Mouse (Mus musculus): Measurements from ENCODE around the gene Aldh4a1.

DNA sequence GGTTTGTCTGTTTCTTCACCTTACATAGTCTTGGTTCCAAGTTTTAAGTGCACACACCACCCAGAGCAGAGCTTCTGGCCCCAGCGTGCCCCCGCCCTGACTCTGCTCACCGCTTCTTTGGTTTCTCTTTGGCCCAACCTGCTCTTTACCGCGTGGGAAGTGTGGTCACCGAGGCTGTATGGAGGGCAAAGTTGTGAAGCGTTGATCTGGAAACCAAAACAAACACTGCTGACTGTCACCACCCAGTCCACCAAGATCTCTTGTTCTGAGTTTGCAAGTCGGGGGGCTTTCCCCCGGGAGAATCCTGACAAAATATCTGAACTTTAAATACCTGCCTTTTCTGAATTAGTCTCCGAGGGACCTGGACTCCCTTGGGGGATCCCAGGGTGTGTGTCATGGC is 43.7 kb upstream of the Aldh4a1 start:
- no peak for TF ChIP-seq POLR2A (IDR thresholded peaks at IDR 0.05; ENCODE audit: borderline replicate concordance, extremely low read depth, low read depth, low read length)
- TF ChIP-seq CTCF (IDR thresholded peaks at IDR 0.05; ENCODE audit: insufficient read depth, low read length): no peak

All from lung, adult 2 months (tissue).